Mouse (Mus musculus) c-Kit-negative CD71-positive TER-119-positive erythroid progenitor cells, embryonic 14.5 days (primary cell): ENCODE measurements around the gene Ctcfl.

Source experiments
- DNase-seq: peaks from one replicate; pipeline ENCODE4 v3.0.0-alpha.2; 2013; ENCODE audit warnings: low read depth, low spot score

Gene Ctcfl

DNA sequence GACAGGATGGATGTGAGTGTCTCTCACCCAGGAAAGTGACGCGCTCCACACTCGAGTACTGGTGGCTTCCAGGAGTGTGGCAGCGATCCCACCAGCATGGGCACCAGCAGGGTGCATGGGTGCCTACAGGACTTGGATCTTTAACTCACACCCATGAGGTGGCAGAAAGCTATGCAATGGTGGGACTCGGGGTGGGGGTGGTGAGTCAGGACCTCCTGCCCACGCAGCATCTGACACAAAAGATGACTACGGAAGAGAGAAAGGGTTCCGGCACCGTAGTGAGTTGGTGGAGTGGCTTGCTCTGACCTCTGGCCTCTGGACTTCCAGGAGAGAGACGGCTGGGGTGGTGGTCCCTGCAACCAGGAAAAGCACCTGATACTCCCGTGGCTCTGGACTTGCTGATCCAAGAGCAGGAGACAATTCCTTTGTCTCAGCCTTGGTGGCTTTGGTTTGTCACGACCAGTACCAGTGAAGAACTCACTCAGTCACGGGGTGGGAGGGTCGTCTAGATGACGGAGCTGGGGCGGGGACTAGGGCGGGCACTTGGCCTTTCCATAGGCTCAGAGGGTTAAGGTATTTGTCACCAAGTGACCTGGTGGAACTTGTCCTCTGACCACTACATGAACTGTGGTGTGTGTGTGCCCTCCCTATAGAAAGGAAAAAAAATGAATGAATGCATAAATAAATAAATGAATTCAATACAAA, 71.1 kb downstream of the Ctcfl start:
- DNase-seq, result no peak

DNA sequence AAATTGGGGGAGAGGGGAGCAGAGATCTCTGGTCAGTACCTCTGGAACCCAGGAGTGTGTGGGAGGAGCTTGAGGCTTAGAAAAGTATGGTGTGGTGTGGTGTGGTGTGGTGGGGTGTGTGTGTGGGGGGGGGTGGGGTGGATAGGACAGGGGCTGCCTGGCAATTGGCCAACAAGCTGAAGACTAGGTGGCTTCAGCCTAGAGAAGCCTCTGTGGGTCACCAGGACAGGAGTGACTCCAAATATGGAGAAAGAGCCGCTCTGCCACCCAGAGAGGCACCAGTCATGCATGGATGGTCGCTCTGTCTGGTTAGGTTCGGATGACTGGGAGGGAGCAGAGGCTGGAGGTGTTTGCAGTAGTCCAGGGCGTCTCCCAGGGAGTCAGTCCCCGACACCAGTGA, 71.9 kb downstream of the Ctcfl start:
- DNase-seq, result no peak

- no peak for DNase-seq
Measured at GRCm38 (mm10) chr2:173046582-173047297, 72.6 kb downstream of the Ctcfl start.

GRCm38 (mm10) chr2:173044198-173044970, 74.9 kb downstream of the Ctcfl start:
- no peak for DNase-seq
